Mouse (Mus musculus): ENCODE data around the gene Mak. TPM values are rescaled to one million over a fixed set of nuclear protein-coding genes. Genes with fewer than 3 reads are reported as not detected.

Gene Mak
- total and polyA plus RNA-seq, 2 experiments = under 0.01 TPM; not detected in 1

- Histone ChIP-seq H3K79me2 (ENCODE audit: control insufficient read depth, insufficient read depth, low read length) (no peaks in the 10 kb centered on the region), H3K27me3 (ENCODE audit: control insufficient read depth, insufficient read depth, low read length) (no peaks in the 10 kb centered on the region; the same call in 1 of the 2 replicates), H3K4me3 (ENCODE audit: insufficient read depth, low read depth, low read length) (no peak within 1 kb of the TSS), H3K36me3 (ENCODE audit: control insufficient read depth, insufficient read depth, low read length) (no peaks in the 10 kb centered on the region), H3K9ac (ENCODE audit: low read depth, low read length) (no peak within 1 kb of the TSS), H3K27ac (replicated peaks; ENCODE audit: insufficient read depth, low read depth, low read length) (no peak within 1 kb of the TSS), H3K4me1 (ENCODE audit: control insufficient read depth, insufficient read depth, low read length) (no peaks in the 10 kb centered on the region; the same call in 1 of the 2 replicates)
- 81% methylated on average over 3 of the region's 3 CpGs for WGBS
- TF ChIP-seq CTCF (IDR thresholded peaks at IDR 0.05; ENCODE audit: low read depth, low read length) (no peak), POLR2A (IDR thresholded peaks at IDR 0.05; ENCODE audit: extremely low read depth, insufficient read depth, low read length) (no peak)
- no peak for DNase-seq (ENCODE audit: extremely low read depth, low read depth, low spot score)
These were observed 31.4 kb upstream of the Mak start, which contains the start of gene Gcm2 for GRCm38 (mm10) chr13:41110935-41111334. Gcm2 (minus strand) TSS chr13:41111035.

GRCm38 (mm10) chr13:41105541-41105940 lies 26.0 kb upstream of the Mak start:
- no peak for DNase-seq (ENCODE audit: extremely low read depth, low read depth, low spot score)
- no peaks in the 10 kb centered on the region for H3K27me3 ChIP-seq (ENCODE audit: control insufficient read depth, insufficient read depth, low read length)
- no peak overlapping the region for H3K27ac ChIP-seq (replicated peaks; ENCODE audit: insufficient read depth, low read depth, low read length)
- H3K9ac ChIP-seq (ENCODE audit: low read depth, low read length) = no peak overlapping the region
- no peaks in the 10 kb centered on the region for H3K36me3 ChIP-seq (ENCODE audit: control insufficient read depth, insufficient read depth, low read length)
- WGBS = 95% methylated on average over 13 of the region's 13 CpGs
- no peaks in the 10 kb centered on the region for H3K79me2 ChIP-seq (ENCODE audit: control insufficient read depth, insufficient read depth, low read length)
- H3K4me3 ChIP-seq (ENCODE audit: insufficient read depth, low read depth, low read length) = no peak overlapping the region
- TF ChIP-seq POLR2A (IDR thresholded peaks at IDR 0.05; ENCODE audit: extremely low read depth, insufficient read depth, low read length) = no peak
- no peak for TF ChIP-seq CTCF (IDR thresholded peaks at IDR 0.05; ENCODE audit: low read depth, low read length)
- H3K4me1 ChIP-seq (ENCODE audit: control insufficient read depth, insufficient read depth, low read length) = no peaks in the 10 kb centered on the region

DNA sequence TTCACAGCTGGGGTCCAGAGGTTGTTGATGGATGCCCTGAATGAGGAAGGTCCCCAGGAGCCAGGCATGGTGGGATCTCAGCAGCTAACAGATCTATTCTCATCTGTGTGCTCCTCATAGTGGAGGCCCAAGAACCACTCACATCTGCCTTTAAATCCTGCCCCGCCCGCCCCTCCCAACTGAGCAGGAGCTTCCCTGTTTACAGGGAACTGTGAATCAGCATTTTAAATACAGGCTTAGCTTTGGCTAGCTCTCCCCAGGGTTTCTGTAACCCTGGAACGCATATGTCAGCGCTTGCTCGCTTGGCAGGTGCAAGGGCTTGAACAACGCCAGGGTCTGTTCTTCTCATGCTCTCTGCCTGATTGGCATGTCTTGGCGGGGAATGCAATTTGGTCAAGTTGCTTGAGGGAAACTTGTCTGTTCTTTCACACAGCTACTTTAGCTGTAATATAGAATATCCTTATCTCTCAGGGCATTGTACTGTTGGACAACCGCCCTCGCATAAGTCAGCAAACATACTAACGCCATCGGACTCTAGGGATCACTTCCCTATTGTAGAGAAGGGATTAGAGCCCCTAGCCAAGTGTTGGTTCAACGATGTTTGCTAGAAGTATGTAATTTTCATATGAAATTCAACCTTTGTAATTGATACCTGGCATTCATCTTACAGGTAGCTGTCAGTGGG lies 24.5 kb upstream of the Mak start:
- no peak overlapping the region for H3K27ac ChIP-seq (replicated peaks; ENCODE audit: insufficient read depth, low read depth, low read length)
- H3K79me2 ChIP-seq (ENCODE audit: control insufficient read depth, insufficient read depth, low read length) = no peaks in the 10 kb centered on the region
- WGBS = 82% methylated on average over 12 of the region's 12 CpGs
- TF ChIP-seq CTCF (IDR thresholded peaks at IDR 0.05; ENCODE audit: low read depth, low read length) (no peak), POLR2A (IDR thresholded peaks at IDR 0.05; ENCODE audit: extremely low read depth, insufficient read depth, low read length) (no peak)
- no peaks in the 10 kb centered on the region for H3K27me3 ChIP-seq (ENCODE audit: control insufficient read depth, insufficient read depth, low read length)
- no peak overlapping the region for H3K4me3 ChIP-seq (ENCODE audit: insufficient read depth, low read depth, low read length)
- DNase-seq (ENCODE audit: extremely low read depth, low read depth, low spot score) = no peak
- no peak overlapping the region for H3K9ac ChIP-seq (ENCODE audit: low read depth, low read length)
- no peaks in the 10 kb centered on the region for H3K4me1 ChIP-seq (ENCODE audit: control insufficient read depth, insufficient read depth, low read length)
- H3K36me3 ChIP-seq (ENCODE audit: control insufficient read depth, insufficient read depth, low read length) = no peaks in the 10 kb centered on the region

DNA sequence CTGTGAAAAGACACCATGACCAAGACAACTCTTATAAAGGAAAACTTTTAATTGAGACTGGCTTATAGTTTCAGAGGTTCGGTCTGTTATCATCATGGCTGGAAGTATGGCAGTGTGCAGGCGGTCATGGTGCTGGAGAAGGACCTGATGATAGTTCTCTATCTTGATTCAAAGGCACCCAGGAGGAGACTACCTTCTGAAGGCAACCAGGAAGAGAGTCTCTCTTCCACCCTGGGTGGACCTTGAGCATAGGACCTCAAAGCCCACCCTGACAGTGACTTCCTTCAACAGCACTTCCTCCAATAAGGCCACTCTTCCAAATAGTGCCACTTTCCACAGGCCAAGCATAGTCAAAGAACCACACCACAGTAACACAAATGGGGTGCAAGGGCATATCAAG lies 20.5 kb upstream of the Mak start:
- H3K9ac ChIP-seq (ENCODE audit: low read depth, low read length) = no peak overlapping the region
- DNase-seq (ENCODE audit: extremely low read depth, low read depth, low spot score) = no peak
- no peak overlapping the region for H3K27ac ChIP-seq (replicated peaks; ENCODE audit: insufficient read depth, low read depth, low read length)
- H3K79me2 ChIP-seq (ENCODE audit: control insufficient read depth, insufficient read depth, low read length) = no peaks in the 10 kb centered on the region
- H3K4me3 ChIP-seq (ENCODE audit: insufficient read depth, low read depth, low read length) = no peak overlapping the region
- WGBS = 94% methylated on average over 2 of the region's 2 CpGs
- H3K36me3 ChIP-seq (ENCODE audit: control insufficient read depth, insufficient read depth, low read length) = no peaks in the 10 kb centered on the region
- H3K4me1 ChIP-seq (ENCODE audit: control insufficient read depth, insufficient read depth, low read length) = no peaks in the 10 kb centered on the region
- TF ChIP-seq POLR2A (IDR thresholded peaks at IDR 0.05; ENCODE audit: extremely low read depth, insufficient read depth, low read length) = no peak
- no peak for TF ChIP-seq CTCF (IDR thresholded peaks at IDR 0.05; ENCODE audit: low read depth, low read length)
- no peaks in the 10 kb centered on the region for H3K27me3 ChIP-seq (ENCODE audit: control insufficient read depth, insufficient read depth, low read length)

- DNase-seq (ENCODE audit: extremely low read depth, low read depth, low spot score) = no peak
- no peak overlapping the region for H3K4me3 ChIP-seq (ENCODE audit: insufficient read depth, low read depth, low read length)
- no peak overlapping the region for H3K27ac ChIP-seq (replicated peaks; ENCODE audit: insufficient read depth, low read depth, low read length)
- TF ChIP-seq CTCF (IDR thresholded peaks at IDR 0.05; ENCODE audit: low read depth, low read length) (no peak), POLR2A (IDR thresholded peaks at IDR 0.05; ENCODE audit: extremely low read depth, insufficient read depth, low read length) (no peak)
- H3K27me3 ChIP-seq (ENCODE audit: control insufficient read depth, insufficient read depth, low read length) = no peaks in the 10 kb centered on the region
- no peaks in the 10 kb centered on the region for H3K4me1 ChIP-seq (ENCODE audit: control insufficient read depth, insufficient read depth, low read length)
- 74% methylated on average over 15 of the region's 15 CpGs for WGBS
- no peak overlapping the region for H3K9ac ChIP-seq (ENCODE audit: low read depth, low read length)
- H3K36me3 ChIP-seq (ENCODE audit: control insufficient read depth, insufficient read depth, low read length) = no peaks in the 10 kb centered on the region
- no peaks in the 10 kb centered on the region for H3K79me2 ChIP-seq (ENCODE audit: control insufficient read depth, insufficient read depth, low read length)
These were observed 18.8 kb upstream of the Mak start for GRCm38 (mm10) chr13:41098325-41098724.

DNA sequence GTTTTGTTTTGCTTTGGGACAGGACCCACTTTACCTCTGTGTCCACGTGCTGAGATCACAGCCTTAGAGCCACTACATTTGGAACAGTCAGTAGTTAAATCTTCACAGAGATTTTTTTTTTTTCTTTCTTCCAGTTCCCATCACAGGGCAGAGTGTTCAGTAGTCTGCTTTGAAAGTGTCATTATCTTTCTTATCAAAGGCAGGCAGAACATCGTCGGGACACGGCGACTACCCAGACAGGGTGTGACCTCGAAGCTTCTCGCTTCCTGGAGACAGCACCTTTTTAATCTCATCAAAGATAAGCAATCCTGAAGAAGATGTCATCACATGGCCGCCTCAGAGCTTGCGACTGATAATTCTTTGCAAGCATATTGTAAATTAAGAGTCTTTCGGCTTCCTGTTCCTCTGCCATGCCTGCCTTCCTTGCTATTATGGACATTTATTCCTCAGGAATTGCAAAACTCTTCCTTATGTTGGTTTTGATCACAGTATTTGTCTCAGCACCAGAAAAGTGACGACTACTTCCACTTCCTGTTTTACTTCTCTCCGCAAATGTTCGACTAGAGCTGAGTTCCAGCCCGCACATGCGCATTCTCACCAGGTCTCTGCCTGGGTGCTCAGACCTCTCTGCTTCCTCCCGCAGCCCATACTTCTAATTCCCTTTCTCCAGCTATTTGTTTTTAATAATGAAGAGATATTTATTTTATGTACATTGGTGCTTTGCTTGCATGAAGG lies 18.0 kb upstream of the Mak start:
- TF ChIP-seq CTCF (IDR thresholded peaks at IDR 0.05; ENCODE audit: low read depth, low read length) (no peak), POLR2A (IDR thresholded peaks at IDR 0.05; ENCODE audit: extremely low read depth, insufficient read depth, low read length) (no peak)
- 62% methylated on average over 16 of the region's 16 CpGs for WGBS
- no peak overlapping the region for H3K9ac ChIP-seq (ENCODE audit: low read depth, low read length)
- H3K36me3 ChIP-seq (ENCODE audit: control insufficient read depth, insufficient read depth, low read length) = no peaks in the 10 kb centered on the region
- no peak overlapping the region for H3K27ac ChIP-seq (replicated peaks; ENCODE audit: insufficient read depth, low read depth, low read length)
- H3K4me3 ChIP-seq (ENCODE audit: insufficient read depth, low read depth, low read length) = no peak overlapping the region
- peak; percentile 20 for DNase-seq (ENCODE audit: extremely low read depth, low read depth, low spot score)
- H3K79me2 ChIP-seq (ENCODE audit: control insufficient read depth, insufficient read depth, low read length) = no peaks in the 10 kb centered on the region
- no peaks in the 10 kb centered on the region for H3K4me1 ChIP-seq (ENCODE audit: control insufficient read depth, insufficient read depth, low read length)
- H3K27me3 ChIP-seq (ENCODE audit: control insufficient read depth, insufficient read depth, low read length) = no peaks in the 10 kb centered on the region
